Mouse (Mus musculus): ENCODE results near the gene Cdkn3. TPM values are rescaled to one million over a fixed set of nuclear protein-coding genes. Genes with fewer than 3 reads are reported as not detected.
A peak's percentile ranks its signal among the peaks of the same experiment; 100 is the strongest.
"Not testable (repeated sequence)": the region's sequence is repeated elsewhere in the genome, so short reads cannot be mapped to it uniquely, and the experiment has no call there.

Gene Cdkn3
- total RNA-seq, 2 experiments from 2014 or later = 4.0 to 5.8 TPM

- DNase-seq = no peak
Measured at GRCm38 (mm10) chr14:46783327-46783926, 23.1 kb downstream of the Cdkn3 start.

GRCm38 (mm10) chr14:46785247-46785646 lies 24.9 kb downstream of the Cdkn3 start:
- DNase-seq = no peak

- DNase-seq = peak; percentile 9
Measured at GRCm38 (mm10) chr14:46787454-46787786, 27.1 kb downstream of the Cdkn3 start.

- peak; percentile 91 for DNase-seq
Measured at GRCm38 (mm10) chr14:46787787-46788504, 27.6 kb downstream of the Cdkn3 start, which contains the start of gene Cnih1. Cnih1 (minus strand) TSS chr14:46788411.

- no peak for DNase-seq
Measured at GRCm38 (mm10) chr14:46788505-46788901, 28.2 kb downstream of the Cdkn3 start.

GRCm38 (mm10) chr14:46790303-46790702 lies 30.0 kb downstream of the Cdkn3 start:
- DNase-seq = no peak

GRCm38 (mm10) chr14:46790723-46791122 lies 30.4 kb downstream of the Cdkn3 start:
- DNase-seq = no peak

- no peak for DNase-seq
Measured at GRCm38 (mm10) chr14:46794157-46794556, 33.8 kb downstream of the Cdkn3 start.

GRCm38 (mm10) chr14:46800684-46801345 lies 40.5 kb downstream of the Cdkn3 start:
- no peak for DNase-seq

- no peak for DNase-seq
Measured at GRCm38 (mm10) chr14:46803259-46803658, 42.9 kb downstream of the Cdkn3 start.

GRCm38 (mm10) chr14:46803791-46804190 lies 43.5 kb downstream of the Cdkn3 start:
- DNase-seq = no peak

- DNase-seq = no peak
Measured at GRCm38 (mm10) chr14:46806186-46806585, 45.8 kb downstream of the Cdkn3 start.

- DNase-seq = no peak
Measured at GRCm38 (mm10) chr14:46807927-46808326, 47.6 kb downstream of the Cdkn3 start.

GRCm38 (mm10) chr14:46815640-46816039 lies 55.3 kb downstream of the Cdkn3 start:
- DNase-seq = no peak

GRCm38 (mm10) chr14:46816916-46817622 lies 56.7 kb downstream of the Cdkn3 start:
- no peak for DNase-seq

- DNase-seq = no peak
Measured at GRCm38 (mm10) chr14:46818743-46819142, 58.4 kb downstream of the Cdkn3 start.

GRCm38 (mm10) chr14:46819961-46820360 lies 59.6 kb downstream of the Cdkn3 start:
- not testable (repeated sequence) for DNase-seq

Other genes with a start within 250 kb of the Cdkn3 start
- gene Cnih1, start 27.9 kb downstream of the Cdkn3 start, total RNA-seq (2021) = 10 to 100 TPM; 59.6 to 65.7 TPM
- gene Gmfb, start 61.7 kb downstream of the Cdkn3 start, total RNA-seq (2021) = 10 to 100 TPM; 34.2 to 37.8 TPM
- 10 to 100 TPM; 37.3 to 38.6 TPM for gene Cgrrf1, start 71.6 kb downstream of the Cdkn3 start, total RNA-seq (2021)
- 10 to 100 TPM; 39.4 to 46.3 TPM for gene Samd4, start 122.3 kb downstream of the Cdkn3 start, total RNA-seq (2021)